Mouse (Mus musculus) heart, embryonic 11.5 days (tissue): ENCODE measurements around the gene Ltbr. TPM values are rescaled to one million over a fixed set of nuclear protein-coding genes. Genes with fewer than 3 reads are reported as not detected.
"Not testable (repeated sequence)": the region's sequence is repeated elsewhere in the genome, so short reads cannot be mapped to it uniquely, and the experiment has no call there.

ENCODE experiments used
- ATAC-seq: fragments of 200-750 bp; cut with Nextera tagmentation; replicated peaks from 2 replicates; pipeline ENCODE4 v1.8.0; 2017; ENCODE audit warnings: moderate library complexity; ENCODE audit not compliant: insufficient number of reproducible peaks, low FRiP score, low TSS enrichment
- H3K27ac ChIP-seq: fragments of 300-500 bp; sonication (generic); 2 replicates; pipeline ENCODE4 v1.5.1; 2014; ENCODE audit warnings: mild to moderate bottlenecking, low read depth, low read length
- H3K27me3 ChIP-seq: fragments of 300-500 bp; sonication (generic); 2 replicates; pipeline ENCODE4 v1.6.1; 2014; ENCODE audit warnings: mild to moderate bottlenecking, low read length, mixed read lengths; ENCODE audit not compliant: control insufficient read depth, insufficient read depth
- H3K36me3 ChIP-seq: fragments of 300-500 bp; sonication (generic); 2 replicates; pipeline ENCODE4 v1.6.1; 2014; ENCODE audit warnings: mild to moderate bottlenecking, low read length, moderate library complexity, mixed read lengths; ENCODE audit not compliant: control insufficient read depth, insufficient read depth
- H3K4me1 ChIP-seq: fragments of 300-500 bp; sonication (generic); 2 replicates; pipeline ENCODE4 v1.6.1; 2014; ENCODE audit warnings: low read length; ENCODE audit not compliant: control insufficient read depth, insufficient read depth
- H3K4me2 ChIP-seq: fragments of 300-500 bp; sonication (generic); 2 replicates; pipeline ENCODE4 v1.6.1; 2014; ENCODE audit warnings: mild to moderate bottlenecking, moderate library complexity
- H3K4me3 ChIP-seq: fragments of 300-500 bp; sonication (generic); 2 replicates; pipeline ENCODE4 v1.5.1; 2014; ENCODE audit warnings: low read depth, low read length
- H3K9ac ChIP-seq: fragments of 300-500 bp; sonication (generic); 2 replicates; pipeline ENCODE4 v1.6.1; 2014; ENCODE audit warnings: mild to moderate bottlenecking, low read depth, low read length, moderate library complexity
- H3K9me3 ChIP-seq: fragments of 300-500 bp; sonication (generic); replicated peaks from 2 replicates; pipeline ENCODE4 v1.6.1; 2016; ENCODE audit warnings: low read length; ENCODE audit not compliant: control insufficient read depth
- WGBS: fragments of 180-500 bp; shearing (Covaris S2); extraction: QIAGEN DNeasy Blood & Tissue Kit; methylation state at CpG from one replicate; pipeline ENCODE4 v1.1.7; 2014; ENCODE audit not compliant: insufficient replicate concordance; 5-methylcytosine and 5-hydroxymethylcytosine counted together
- polyA plus RNA-seq: library from polyadenylated mRNA; unstranded; fragments of >200 nt; fragmentation: Nextera tagmentation; extraction: Ambion mirVana; gene quantifications from 2 replicates; pipeline ENCODE4 v1.2.1, GENCODE M21; 2014

The Ltbr gene
- polyA plus RNA-seq, 1 experiment from 2014 or later = 35.0 TPM

DNA sequence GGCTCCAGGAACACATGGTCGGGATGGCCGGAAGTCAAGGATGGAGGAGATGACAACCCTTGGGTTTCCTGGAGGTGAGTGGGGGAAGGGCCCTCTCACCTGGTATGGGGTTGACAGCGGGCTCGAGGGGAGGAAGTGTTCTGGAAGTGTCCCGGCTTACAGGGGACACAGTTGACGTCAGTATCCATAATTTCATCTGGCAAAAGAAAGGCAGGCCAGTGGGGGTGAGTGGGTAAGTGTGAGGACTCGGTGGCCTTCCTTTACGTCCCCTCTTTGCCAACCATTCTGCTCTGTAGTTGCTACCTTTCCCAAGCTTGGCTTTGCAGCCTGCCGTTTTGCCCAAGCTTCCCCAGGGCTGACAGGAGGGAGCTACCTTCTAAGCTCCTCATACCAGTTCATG, 1.5 kb downstream of the Ltbr start:
- 77% methylated on average over 9 of the region's 9 CpGs for WGBS
- H3K4me2 ChIP-seq = peak overlapping the region; percentile 78
- peaks cover 22% of the 10 kb centered on the region for H3K4me1 ChIP-seq
- H3K27me3 ChIP-seq = no peaks in the 10 kb centered on the region
- peak overlapping the region; percentile 47 for H3K4me3 ChIP-seq
- no peak for ATAC-seq
- no peak overlapping the region for H3K27ac ChIP-seq
- no peak overlapping the region for H3K9ac ChIP-seq
- no peaks in the 10 kb centered on the region for H3K9me3 ChIP-seq
- H3K36me3 ChIP-seq = 0 out of 2 replicates have a peak, but pooled peaks cover 2% of the 10 kb centered on the region

- no peaks in the 10 kb centered on the region for H3K9me3 ChIP-seq
- no peak overlapping the region for H3K4me3 ChIP-seq
- 29% methylated on average over 5 of the region's 5 CpGs for WGBS
- H3K4me1 ChIP-seq = peaks cover 21% of the 10 kb centered on the region
- ATAC-seq = no peak
- H3K4me2 ChIP-seq = peak overlapping the region; percentile 6
- H3K27me3 ChIP-seq = no peaks in the 10 kb centered on the region
- H3K27ac ChIP-seq = no peak overlapping the region
- no peak overlapping the region for H3K9ac ChIP-seq
- H3K36me3 ChIP-seq = peaks cover 6% of the 10 kb centered on the region
Measured at GRCm38 (mm10) chr6:125309406-125309805, 4.3 kb downstream of the Ltbr start.

DNA sequence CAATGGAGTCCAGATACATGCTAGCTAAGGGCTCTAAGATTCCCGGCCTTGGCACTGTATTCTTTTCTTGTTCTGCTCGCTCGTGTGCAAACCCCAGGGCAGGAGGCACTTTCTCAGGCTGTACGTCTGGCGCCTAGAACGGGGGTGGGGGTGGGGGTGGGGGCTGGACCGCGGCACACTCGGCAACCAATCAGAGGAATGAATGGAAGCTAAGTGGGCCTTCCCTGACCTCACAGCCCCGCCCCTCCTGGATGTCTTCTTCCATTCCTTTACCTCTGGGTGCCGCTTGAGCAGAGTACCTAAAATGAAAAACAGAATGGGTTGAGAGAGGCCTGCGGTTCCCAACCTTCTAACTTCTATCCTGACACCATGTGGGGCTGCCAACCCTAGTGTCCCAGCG, 4.8 kb downstream of the Ltbr start:
- Histone ChIP-seq H3K27ac (no peak overlapping the region), H3K4me1 (peaks cover 17% of the 10 kb centered on the region), H3K36me3 (peaks cover 6% of the 10 kb centered on the region), H3K4me3 (no peak overlapping the region), H3K9me3 (no peaks in the 10 kb centered on the region), H3K27me3 (no peaks in the 10 kb centered on the region), H3K9ac (no peak overlapping the region), H3K4me2 (peak overlapping the region; percentile 6)
- no peak for ATAC-seq
- WGBS = 15% methylated on average over 13 of the region's 13 CpGs

DNA sequence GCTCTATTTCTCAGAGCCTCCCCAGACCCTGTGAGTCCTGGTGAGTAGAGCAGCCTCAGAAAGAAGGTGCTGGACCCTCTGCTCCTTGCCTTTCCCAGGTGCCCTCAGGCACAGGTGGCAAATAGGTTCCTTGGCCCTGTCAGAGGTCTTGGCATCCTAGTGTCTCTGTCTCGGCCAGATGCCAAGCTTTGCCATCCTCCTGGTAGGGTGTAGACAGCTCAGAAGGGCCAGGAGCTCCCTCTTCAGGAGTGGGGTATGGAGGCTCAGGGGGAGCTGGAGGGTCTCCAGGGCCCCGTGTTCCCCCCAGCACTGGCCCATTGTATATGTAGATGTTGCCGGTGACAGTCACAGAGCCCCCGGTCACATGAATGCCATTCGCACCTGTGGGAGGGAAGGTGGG, 6.6 kb downstream of the Ltbr start:
- H3K4me3 ChIP-seq = no peak overlapping the region
- H3K36me3 ChIP-seq = peaks cover 6% of the 10 kb centered on the region
- H3K4me1 ChIP-seq = peaks cover 7% of the 10 kb centered on the region
- WGBS = 78% methylated on average over 5 of the region's 5 CpGs
- no peaks in the 10 kb centered on the region for H3K9me3 ChIP-seq
- no peak overlapping the region for H3K27ac ChIP-seq
- H3K9ac ChIP-seq = no peak overlapping the region
- H3K27me3 ChIP-seq = no peaks in the 10 kb centered on the region
- ATAC-seq = no peak
- no peak overlapping the region for H3K4me2 ChIP-seq

- no peaks in the 10 kb centered on the region for H3K27me3 ChIP-seq
- no peaks in the 10 kb centered on the region for H3K9me3 ChIP-seq
- H3K4me2 ChIP-seq = no peak overlapping the region
- H3K9ac ChIP-seq = no peak overlapping the region
- no peak overlapping the region for H3K4me3 ChIP-seq
- H3K4me1 ChIP-seq = 0 out of 2 replicates have a peak, but pooled peaks cover 4% of the 10 kb centered on the region
- ATAC-seq = no peak
- H3K27ac ChIP-seq = no peak overlapping the region
- 69% methylated on average over 6 of the region's 6 CpGs for WGBS
- H3K36me3 ChIP-seq = peaks cover 4% of the 10 kb centered on the region
Measured at GRCm38 (mm10) chr6:125305465-125305864, 8.2 kb downstream of the Ltbr start.

DNA sequence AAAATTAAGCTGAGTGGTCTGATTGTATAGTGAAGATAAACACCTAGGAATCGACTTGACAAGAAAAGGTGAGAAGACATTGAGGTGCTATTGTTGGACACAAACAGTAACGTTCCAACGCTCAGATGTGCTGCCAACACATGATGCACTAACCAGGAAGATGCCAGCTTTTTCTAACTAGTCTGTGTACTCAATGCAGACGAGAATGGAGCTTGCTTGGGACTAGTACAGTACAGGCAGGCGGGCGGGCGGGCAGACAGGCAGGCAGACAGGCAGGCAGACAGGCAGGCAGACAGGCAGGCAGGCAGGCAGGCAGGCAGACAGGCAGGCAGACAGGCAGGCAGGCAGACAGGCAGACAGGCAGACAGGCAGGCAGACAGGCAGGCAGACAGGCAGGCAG, 9.3 kb downstream of the Ltbr start:
- not testable (repeated sequence) for H3K4me2 ChIP-seq, H3K4me1 ChIP-seq, H3K27me3 ChIP-seq, H3K9me3 ChIP-seq, H3K36me3 ChIP-seq, ATAC-seq, H3K4me3 ChIP-seq, H3K27ac ChIP-seq, H3K9ac ChIP-seq
- 85% methylated on average over 7 of the region's 7 CpGs for WGBS

GRCm38 (mm10) chr6:125303242-125303641, 10.4 kb downstream of the Ltbr start:
- H3K36me3 ChIP-seq = peaks cover 4% of the 10 kb centered on the region
- no peak for ATAC-seq
- no peak overlapping the region for H3K4me2 ChIP-seq
- no peak overlapping the region for H3K9ac ChIP-seq
- no peaks in the 10 kb centered on the region for H3K27me3 ChIP-seq
- no peaks in the 10 kb centered on the region for H3K9me3 ChIP-seq
- no peak overlapping the region for H3K27ac ChIP-seq
- H3K4me3 ChIP-seq = no peak overlapping the region
- no peaks in the 10 kb centered on the region for H3K4me1 ChIP-seq
- WGBS = 81% methylated on average over 4 of the region's 4 CpGs

DNA sequence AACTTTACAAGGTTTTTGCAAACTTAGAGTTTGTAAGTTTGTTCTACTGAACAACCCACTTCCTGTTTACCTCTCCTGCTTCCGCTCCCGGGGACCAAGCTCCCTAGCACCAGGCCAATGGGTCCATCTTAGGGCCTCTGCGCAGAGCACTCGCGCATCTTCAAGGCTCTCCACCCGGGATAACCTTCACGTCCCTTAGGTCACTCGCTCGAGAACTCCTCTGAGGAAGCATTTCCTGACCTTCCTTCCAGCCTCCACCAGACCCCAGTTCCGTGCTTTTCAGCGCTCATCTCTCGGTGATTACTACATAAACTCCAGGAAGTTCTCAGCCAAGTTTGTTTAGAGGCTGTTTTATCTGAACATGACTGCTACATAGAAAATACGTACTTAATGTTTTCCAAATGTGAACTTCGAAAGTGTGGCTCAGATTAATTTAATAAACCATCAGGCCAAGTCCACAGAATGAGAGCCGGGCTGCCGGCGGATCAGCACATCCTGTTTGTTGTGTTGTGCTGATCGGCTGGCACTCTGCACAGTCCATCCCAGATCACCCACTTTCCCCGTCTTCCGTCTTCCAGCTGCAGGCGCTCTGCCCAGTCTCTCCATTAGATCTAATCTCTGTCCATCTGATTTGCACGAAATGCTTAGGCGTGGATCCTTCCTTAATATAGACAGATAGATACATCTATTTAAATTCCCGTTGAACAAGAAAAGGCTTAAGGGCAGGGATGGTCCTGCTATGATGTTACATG, 11.3 kb downstream of the Ltbr start:
- no peak overlapping the region for H3K4me3 ChIP-seq
- no peaks in the 10 kb centered on the region for H3K4me1 ChIP-seq
- no peaks in the 10 kb centered on the region for H3K27me3 ChIP-seq
- no peak overlapping the region for H3K9ac ChIP-seq
- no peak for ATAC-seq
- H3K27ac ChIP-seq = no peak overlapping the region
- no peak overlapping the region for H3K4me2 ChIP-seq
- peaks cover 4% of the 10 kb centered on the region for H3K36me3 ChIP-seq
- no peaks in the 10 kb centered on the region for H3K9me3 ChIP-seq
- WGBS = 84% methylated on average over 24 of the region's 24 CpGs

GRCm38 (mm10) chr6:125300982-125301381, 12.7 kb downstream of the Ltbr start:
- H3K4me1 ChIP-seq = no peaks in the 10 kb centered on the region
- no peak overlapping the region for H3K4me3 ChIP-seq
- no peaks in the 10 kb centered on the region for H3K9me3 ChIP-seq
- WGBS = 73% methylated on average over 1 of the region's 1 CpGs
- no peak for ATAC-seq
- no peaks in the 10 kb centered on the region for H3K36me3 ChIP-seq
- H3K4me2 ChIP-seq = no peak overlapping the region
- H3K27ac ChIP-seq = no peak overlapping the region
- H3K9ac ChIP-seq = no peak overlapping the region
- H3K27me3 ChIP-seq = no peaks in the 10 kb centered on the region
